19 mouse cellular contexts compared by ENCODE assay signal in genomic region chr6:55463966-55464365, GRCm38 (mm10). TPM values are rescaled to one million over a fixed set of nuclear protein-coding genes. Genes with fewer than 3 reads are reported as not detected.
DNase-seq lines count a peak whose midpoint lies in the region.
"Had no signal": no experiment of that assay in that cellular context is flagged by ENCODE, and none has a peak within 500 bp of the region (broad histone marks: within the 10 kb centered on the region; RNA-seq: fewer than 3 reads in every experiment).

No protein-coding gene starts in this region.

- DNase-seq in gastrocnemius, postnatal 10 days: peak; percentile 35
- no peak for DNase-seq in gastrocnemius, postnatal 36 days
- DNase-seq in kidney, postnatal 25 days: peak; percentile 26 to 40
- DNase-seq in kidney, adult 11 months: no peak
- DNase-seq in lung, postnatal 10 days: peak; percentile 36
- no peak for DNase-seq in lung, postnatal 25 days (ENCODE audit: low spot score)
- DNase-seq in NIH3T3 (ENCODE audit: low read depth): peak; percentile 34
- DNase-seq in ovary, postnatal 10 days (ENCODE audit: low spot score): no peak
- DNase-seq: adrenal gland, adult 2 months; cerebellum, adult 8-10 months; cerebellum, postnatal 25 days; forebrain, postnatal 0 days; midbrain, embryonic 14.5 days; retina, postnatal 1 day; right cerebral cortex, postnatal 14 days; thymus, adult 18-20 months; thymus, postnatal 25 days had no signal

- intact Hi-C loops in gastrocnemius, postnatal 36 days (cut with DNase I): loop anchor here (5.0 kb wide), 1 partner anchor 72 kb away; no protein-coding TSS in a partner anchor

RNA-seq across cellular contexts. Expression of gene Adcyap1r1, which starts 12.2 kb away (rescaled TPM):
- 1 to 10 TPM; 4.1 to 7.5 TPM for total RNA-seq in gastrocnemius, postnatal 10 days (2021)
- total RNA-seq in gastrocnemius, postnatal 36 days (2021): 1 to 10 TPM in 1 of 2 experiments, under 1 TPM in 1; 0.86 to 1.6 TPM
- total RNA-seq: MEL; monocyte, adult 5-6 weeks had no signal

Comparison
In these comparisons a context has a peak if more than half of its experiments do, and no peak if none do; other contexts are left out.
1. DNase-seq: peak in gastrocnemius, postnatal 10 days (single experiment), kidney, postnatal 25 days (2 of 2), lung, postnatal 10 days (single experiment) and NIH3T3 (single experiment); none in gastrocnemius, postnatal 36 days (0 of 2), kidney, adult 11 months (single experiment), lung, postnatal 25 days (single experiment) and ovary, postnatal 10 days (single experiment).